Comparison of ENCODE assay signal across 9 mouse cellular contexts in the genomic region with DNA sequence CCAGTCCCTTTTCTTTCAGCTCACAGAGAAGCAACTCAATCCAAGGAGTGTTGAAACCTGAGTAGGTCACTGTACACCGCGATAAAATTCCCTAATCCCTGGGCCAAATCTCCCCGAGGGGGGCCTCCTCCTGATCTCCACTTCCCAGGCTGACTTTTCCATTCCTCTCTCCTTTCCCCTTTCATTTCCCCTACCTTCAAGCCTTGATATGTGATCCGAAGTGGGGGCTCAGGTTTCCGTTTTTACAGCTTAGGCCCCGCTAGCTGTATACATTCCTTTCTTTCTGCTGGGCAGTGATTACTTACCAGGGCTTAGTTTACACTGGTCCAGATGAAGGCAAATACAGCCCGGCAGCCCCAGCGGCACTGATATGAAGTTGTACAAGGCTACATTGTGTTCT. TPM values are rescaled to one million over a fixed set of nuclear protein-coding genes. Genes with fewer than 3 reads are reported as not detected.
DNase-seq lines count a peak whose midpoint lies in the region; ATAC-seq and TF ChIP-seq lines count a peak whose summit lies in the region.
"Had no signal": no experiment of that assay in that cellular context is flagged by ENCODE, and none has a peak within 500 bp of the region (broad histone marks: within the 10 kb centered on the region; RNA-seq: fewer than 3 reads in every experiment).

No protein-coding gene starts in this region.

- ATAC-seq in embryonic facial prominence, embryonic 12.5 days (ENCODE audit: insufficient number of reproducible peaks, insufficient read depth, low FRiP score, low TSS enrichment): 0 out of 2 replicates have a peak, but pooled peaks have one; percentile 17
- ATAC-seq in hindbrain, embryonic 11.5 days (ENCODE audit: low FRiP score): no peak
- no peak for ATAC-seq in megakaryocyte progenitor cell, adult 5-6 weeks (replicated peaks; ENCODE audit: poor library complexity)

- no peaks in the 10 kb centered on the region; the same call in 1 of the 2 replicates for H3K27me3 ChIP-seq in embryonic facial prominence, embryonic 12.5 days
- peaks cover 6% of the 10 kb centered on the region; the same call in 1 of the 2 replicates for H3K27me3 ChIP-seq in hindbrain, embryonic 11.5 days (ENCODE audit: control insufficient read depth, insufficient read depth, low read length)
- H3K27me3 ChIP-seq in myocyte (ENCODE audit: control insufficient read depth, insufficient read depth, insufficient read length): peaks cover 7% of the 10 kb centered on the region

- no peak overlapping the region for H3K27ac ChIP-seq in embryonic facial prominence, embryonic 12.5 days
- no peak overlapping the region for H3K27ac ChIP-seq in hindbrain, embryonic 11.5 days (ENCODE audit: low read depth, low read length)
- H3K27ac ChIP-seq: liver, embryonic 13.5 days had no signal

- peak overlapping the region; percentile 84 for H3K4me2 ChIP-seq in embryonic facial prominence, embryonic 12.5 days (replicated peaks)
- peak overlapping the region; percentile 89 for H3K4me2 ChIP-seq in hindbrain, embryonic 11.5 days (replicated peaks; ENCODE audit: low read depth, low read length)
- peak overlapping the region; percentile 93 for H3K4me2 ChIP-seq in myocyte (ENCODE audit: low read depth)
- H3K4me2 ChIP-seq: liver, embryonic 13.5 days had no signal

- no peaks in the 10 kb centered on the region for H3K9me3 ChIP-seq in embryonic facial prominence, embryonic 12.5 days
- no peaks in the 10 kb centered on the region for H3K9me3 ChIP-seq in hindbrain, embryonic 11.5 days (ENCODE audit: control insufficient read depth, low read length)
- H3K9me3 ChIP-seq: liver, embryonic 13.5 days had no signal

- no peak overlapping the region for H3ac ChIP-seq in myocyte (ENCODE audit: control insufficient read depth, insufficient read length)

- no peak for TF ChIP-seq POLR2A in myocyte (IDR thresholded peaks at IDR 0.05; ENCODE audit: insufficient read length, low read depth)

- H3K4me3 ChIP-seq in embryonic facial prominence, embryonic 12.5 days: peak overlapping the region; percentile 23
- H3K4me3 ChIP-seq in hindbrain, embryonic 11.5 days (ENCODE audit: low read depth, low read length): peak overlapping the region; percentile 24
- peak overlapping the region; percentile 57 for H3K4me3 ChIP-seq in myocyte
- H3K4me3 ChIP-seq: liver, embryonic 13.5 days had no signal

- peak; percentile 40 for DNase-seq in gastrocnemius, adult 18-20 months (ENCODE audit: low spot score)
- no peak for DNase-seq in gastrocnemius, postnatal 25 days
- DNase-seq in hindbrain, embryonic 11.5 days (ENCODE audit: low spot score): peak; percentile 44
- no peak for DNase-seq in adrenal gland, postnatal 14 days
- no peak for DNase-seq in layer of hippocampus, postnatal 36 days
- DNase-seq: liver, embryonic 13.5 days had no signal

- H3K9ac ChIP-seq in embryonic facial prominence, embryonic 12.5 days: peak overlapping the region; percentile 21; the same call in 1 of the 2 replicates
- no peak overlapping the region for H3K9ac ChIP-seq in hindbrain, embryonic 11.5 days (ENCODE audit: low read depth, low read length)
- H3K9ac ChIP-seq: liver, embryonic 13.5 days had no signal

- WGBS in embryonic facial prominence, embryonic 12.5 days: under 1% methylated on average over 8 of the region's 8 CpGs
- WGBS in hindbrain, embryonic 11.5 days: 3% methylated on average over 8 of the region's 8 CpGs

- no peaks in the 10 kb centered on the region for H3K36me3 ChIP-seq in embryonic facial prominence, embryonic 12.5 days
- no peaks in the 10 kb centered on the region for H3K36me3 ChIP-seq in hindbrain, embryonic 11.5 days (ENCODE audit: control insufficient read depth, insufficient read depth, low read length)
- no peaks in the 10 kb centered on the region for H3K36me3 ChIP-seq in myocyte (ENCODE audit: control insufficient read depth, insufficient read depth)
- H3K36me3 ChIP-seq: liver, embryonic 13.5 days had no signal

- peaks cover 6% of the 10 kb centered on the region for H3K79me2 ChIP-seq in myocyte (ENCODE audit: control insufficient read depth, insufficient read depth)

- peaks cover 17% of the 10 kb centered on the region for H3K4me1 ChIP-seq in embryonic facial prominence, embryonic 12.5 days
- H3K4me1 ChIP-seq in hindbrain, embryonic 11.5 days (replicated peaks; ENCODE audit: control insufficient read depth, insufficient read depth, low read length): no peaks in the 10 kb centered on the region; the same call in 1 of the 2 replicates

TF ChIP-seq in myocyte, 11 proteins besides CTCF, POLR2A, EP300 and RAD21:
- TF ChIP-seq POLR2AphosphoS2 (IDR thresholded peaks at IDR 0.05; ENCODE audit: insufficient read length, low read depth): no peak
- TF ChIP-seq USF1 (IDR thresholded peaks at IDR 0.05; ENCODE audit: low read depth): no peak
- TF ChIP-seq MAX (IDR thresholded peaks at IDR 0.05; ENCODE audit: low read depth): no peak
- no peak for TF ChIP-seq CEBPB (IDR thresholded peaks at IDR 0.05; ENCODE audit: insufficient read depth, poor library complexity, severe bottlenecking)
- no peak for TF ChIP-seq SRF (IDR thresholded peaks at IDR 0.05; ENCODE audit: control insufficient read depth, insufficient read length, low read depth)
- no peak for TF ChIP-seq MYOG (IDR thresholded peaks at IDR 0.05; ENCODE audit: control insufficient read depth in 1 of 3, insufficient read depth in 1 of 3, insufficient read length in 2 of 3, low read depth in 2 of 3)
- no peak for TF ChIP-seq E2F4 (IDR thresholded peaks at IDR 0.05; ENCODE audit: insufficient read depth)
- TF ChIP-seq REST (IDR thresholded peaks at IDR 0.05; ENCODE audit: insufficient read depth, insufficient read length): no peak

RNA-seq across cellular contexts. Expression of a gene that starts 3.2 kb away (rescaled TPM):
- 10 to 100 TPM; 29.6 to 36.3 TPM for total RNA-seq in gastrocnemius, adult 18-20 months (2021)
- 10 to 100 TPM; 22.7 to 24.3 TPM for total RNA-seq in gastrocnemius, postnatal 25 days (2021)
- 6.8 and 7.7 TPM in 2 replicates for polyA plus RNA-seq in embryonic facial prominence, embryonic 12.5 days (2016; fragmentation: Nextera tagmentation; extraction: Ambion mirVana)
- 7.1 and 11.1 TPM in 2 replicates for polyA plus RNA-seq in hindbrain, embryonic 11.5 days (2014; fragmentation: Nextera tagmentation; extraction: Ambion mirVana)
- 3.2 TPM for polyA plus RNA-seq in myocyte (2012; fragmentation: generic; extraction: Trizol)
- total RNA-seq in megakaryocyte progenitor cell, adult 5-6 weeks (2015): not detected in 2 replicates
- not detected in 2 replicates for total RNA-seq in megakaryocyte progenitor cell, adult 5-6 weeks (2017)
- total RNA-seq in adrenal gland, postnatal 14 days (2021): 4.4 and 4.6 TPM in 2 replicates
- total RNA-seq in layer of hippocampus, postnatal 36 days (2021): 10 to 100 TPM; 83.0 to 84.4 TPM

RNA-seq across cellular contexts. Expression of a gene that starts 3.4 kb away (rescaled TPM):
- 1 to 10 TPM; 2.0 to 2.1 TPM for total RNA-seq in gastrocnemius, adult 18-20 months (2021)
- total RNA-seq in gastrocnemius, postnatal 25 days (2021): 1 to 10 TPM; 1.9 to 2.6 TPM
- 1.8 and 2.1 TPM in 2 replicates for polyA plus RNA-seq in embryonic facial prominence, embryonic 12.5 days (2016; fragmentation: Nextera tagmentation; extraction: Ambion mirVana)
- 1.4 and 2.0 TPM in 2 replicates for polyA plus RNA-seq in hindbrain, embryonic 11.5 days (2014; fragmentation: Nextera tagmentation; extraction: Ambion mirVana)
- 0.35 TPM for polyA plus RNA-seq in myocyte (2012; fragmentation: generic; extraction: Trizol)
- not detected in 2 replicates for total RNA-seq in megakaryocyte progenitor cell, adult 5-6 weeks (2015)
- not detected in 2 replicates for total RNA-seq in megakaryocyte progenitor cell, adult 5-6 weeks (2017)
- total RNA-seq in adrenal gland, postnatal 14 days (2021): 0.19 TPM in 1 of 2 replicates, not detected in the other
- total RNA-seq in layer of hippocampus, postnatal 36 days (2021): 1 to 10 TPM; 1.8 to 1.9 TPM
- polyA plus RNA-seq: liver, embryonic 13.5 days had no signal

RNA-seq across cellular contexts. Expression of a gene that starts 50.2 kb away (rescaled TPM):
- total RNA-seq in gastrocnemius, adult 18-20 months (2021): 10 to 100 TPM; 19.2 to 20.9 TPM
- 10 to 100 TPM; 17.8 to 20.1 TPM for total RNA-seq in gastrocnemius, postnatal 25 days (2021)
- 13.3 and 15.4 TPM in 2 replicates for polyA plus RNA-seq in embryonic facial prominence, embryonic 12.5 days (2016; fragmentation: Nextera tagmentation; extraction: Ambion mirVana)
- 15.2 and 18.4 TPM in 2 replicates for polyA plus RNA-seq in hindbrain, embryonic 11.5 days (2014; fragmentation: Nextera tagmentation; extraction: Ambion mirVana)
- 8.5 TPM for polyA plus RNA-seq in myocyte (2012; fragmentation: generic; extraction: Trizol)
- total RNA-seq in megakaryocyte progenitor cell, adult 5-6 weeks (2015): 10.3 and 11.4 TPM in 2 replicates
- total RNA-seq in megakaryocyte progenitor cell, adult 5-6 weeks (2017): 14.8 and 23.7 TPM in 2 replicates
- total RNA-seq in adrenal gland, postnatal 14 days (2021): 16.6 and 17.2 TPM in 2 replicates
- 10 to 100 TPM; 14.0 to 19.2 TPM for total RNA-seq in layer of hippocampus, postnatal 36 days (2021)

Comparison
In these comparisons a context has a peak if more than half of its experiments do, and no peak if none do; other contexts are left out.
1. DNase-seq: peak in gastrocnemius, adult 18-20 months (single experiment) and hindbrain, embryonic 11.5 days (single experiment); none in gastrocnemius, postnatal 25 days (single experiment), adrenal gland, postnatal 14 days (single experiment) and layer of hippocampus, postnatal 36 days (0 of 2).
2. Peak in every context shown above with its lines, with median percentiles within 50 percentile points of each other: H3K4me2 ChIP-seq and H3K4me3 ChIP-seq.